Mouse (Mus musculus): ENCODE data around the gene Eva1c. TPM values are rescaled to one million over a fixed set of nuclear protein-coding genes. Genes with fewer than 3 reads are reported as not detected.

Eva1c gene
- polyA plus RNA-seq, 1 experiment from 2014 or later, result 1.7 TPM

DNA sequence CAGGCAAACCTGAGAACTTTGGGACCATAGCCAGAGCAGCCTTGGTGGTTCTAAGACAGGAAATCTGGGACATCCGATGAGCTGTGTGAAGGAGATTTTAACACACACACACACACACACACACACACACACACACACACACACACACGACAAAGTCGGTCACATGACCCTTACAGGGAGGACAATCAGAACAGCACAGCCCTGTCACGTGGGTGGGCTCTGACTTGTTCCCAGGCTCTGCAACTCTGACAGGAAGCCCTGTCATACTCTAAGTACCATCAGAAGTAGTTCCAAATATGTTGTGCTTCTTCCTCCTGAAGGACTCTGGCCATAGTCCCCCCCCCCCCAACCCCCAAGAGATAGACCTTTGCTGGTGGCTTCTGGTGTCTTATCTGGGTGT lies 74.8 kb downstream of the Eva1c start:
- Histone ChIP-seq H3K9ac (no peak overlapping the region), H3K9me3 (no peaks in the 10 kb centered on the region), H3K27ac (no peak overlapping the region), H3K27me3 (replicated peaks) (0 out of 2 replicates have a peak, but pooled peaks cover 5% of the 10 kb centered on the region), H3K4me2 (no peak overlapping the region), H3K36me3 (no peaks in the 10 kb centered on the region), H3K4me3 (replicated peaks) (no peak overlapping the region), H3K4me1 (no peaks in the 10 kb centered on the region)
- WGBS, result 76% methylated on average over 3 of the region's 4 CpGs
- no peak for ATAC-seq (ENCODE audit: insufficient read depth, low FRiP score, low read depth)

DNA sequence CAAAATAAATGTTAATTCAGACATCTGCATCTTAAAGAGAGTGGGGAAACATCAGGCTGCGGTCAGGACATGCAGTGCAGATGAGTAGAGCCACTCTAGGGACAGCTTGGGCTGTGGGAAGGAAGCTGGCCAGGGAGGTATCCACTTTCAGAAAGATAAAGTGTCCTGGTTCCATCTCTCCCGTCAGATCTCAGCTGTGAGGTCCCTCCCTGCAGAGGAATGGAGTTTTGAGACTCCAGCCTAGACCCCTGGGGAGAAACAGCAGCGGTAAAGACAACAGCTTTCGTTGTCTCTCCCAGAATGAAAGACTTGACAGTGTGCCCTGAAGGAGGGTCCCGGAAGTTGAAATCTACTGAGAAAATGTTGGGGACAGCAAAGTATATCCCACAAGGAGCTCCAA lies 76.8 kb downstream of the Eva1c start:
- WGBS, result 41% methylated on average over 5 of the region's 5 CpGs
- ATAC-seq (ENCODE audit: insufficient read depth, low FRiP score, low read depth), result no peak
- no peak overlapping the region for H3K27ac ChIP-seq

DNA sequence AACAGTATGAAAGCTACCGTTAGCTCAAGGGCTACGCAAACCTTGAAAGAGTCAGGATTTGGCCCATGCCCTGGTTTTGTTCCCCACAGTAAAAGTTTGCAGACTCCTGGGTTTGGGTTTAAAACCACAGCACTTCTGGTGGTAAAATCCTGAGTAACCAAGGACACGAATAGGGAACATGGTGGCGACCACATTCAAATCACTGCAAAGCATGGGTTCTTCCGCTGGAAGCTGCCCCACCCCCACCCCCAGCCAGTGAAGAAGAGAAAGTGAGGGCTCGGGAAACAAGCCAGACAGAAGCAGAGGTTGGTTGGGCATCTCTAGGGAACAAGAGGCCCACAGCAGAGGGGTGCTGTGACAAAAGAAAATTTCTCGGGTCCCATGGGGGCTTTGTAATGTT lies 80.7 kb downstream of the Eva1c start:
- H3K4me3 ChIP-seq (replicated peaks), result no peak overlapping the region
- 0 out of 2 replicates have a peak, but pooled peaks cover 5% of the 10 kb centered on the region for H3K27me3 ChIP-seq (replicated peaks)
- H3K9me3 ChIP-seq, result no peaks in the 10 kb centered on the region
- no peaks in the 10 kb centered on the region for H3K36me3 ChIP-seq
- no peak for ATAC-seq (ENCODE audit: insufficient read depth, low FRiP score, low read depth)
- no peak overlapping the region for H3K4me2 ChIP-seq
- no peak overlapping the region for H3K9ac ChIP-seq
- WGBS, result 60% methylated on average over 7 of the region's 7 CpGs
- no peak overlapping the region for H3K27ac ChIP-seq
- no peaks in the 10 kb centered on the region for H3K4me1 ChIP-seq

More for the DNA sequence above, 76.8 kb downstream of the Eva1c start:
- H3K4me3 ChIP-seq (replicated peaks), result no peak overlapping the region
- 0 out of 2 replicates have a peak, but pooled peaks cover 5% of the 10 kb centered on the region for H3K27me3 ChIP-seq (replicated peaks)
- H3K9me3 ChIP-seq, result no peaks in the 10 kb centered on the region
- no peaks in the 10 kb centered on the region for H3K36me3 ChIP-seq
- no peak overlapping the region for H3K9ac ChIP-seq
- no peaks in the 10 kb centered on the region for H3K4me1 ChIP-seq
- H3K4me2 ChIP-seq, result no peak overlapping the region

DNA sequence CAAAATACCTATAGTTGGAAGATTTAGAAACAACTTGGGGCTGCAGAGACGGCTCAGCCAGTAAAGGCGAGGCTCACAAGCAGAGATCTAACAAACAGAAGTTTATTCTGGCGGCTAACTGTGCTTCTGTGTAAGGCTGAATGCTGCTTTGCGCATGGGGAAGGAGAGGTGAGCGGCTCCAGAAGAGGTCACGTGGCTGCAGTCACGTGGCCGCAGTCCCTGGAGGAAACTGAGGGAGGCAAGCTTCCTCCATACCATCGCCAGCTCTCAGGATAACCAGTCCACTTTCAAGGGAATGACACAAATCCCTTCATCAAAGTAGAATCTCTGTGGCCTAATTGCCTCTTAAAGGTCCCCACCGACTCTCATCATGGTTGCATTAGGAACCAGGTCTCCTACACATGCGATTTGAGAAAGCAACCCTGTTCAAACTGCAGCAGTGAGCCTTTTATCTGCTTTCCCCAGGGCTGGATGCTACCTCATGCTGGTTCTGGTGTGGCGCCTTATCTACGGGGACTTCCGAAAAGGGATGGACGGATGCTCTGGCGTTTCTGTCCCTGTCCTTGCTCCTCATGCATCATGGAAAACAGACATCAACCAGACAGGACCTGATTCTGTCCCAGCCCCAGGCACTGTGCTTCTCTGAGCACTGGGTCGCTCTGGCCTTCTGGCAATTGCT lies 84.5 kb downstream of the Eva1c start:
- no peak overlapping the region for H3K27ac ChIP-seq
- H3K27me3 ChIP-seq (replicated peaks), result no peaks in the 10 kb centered on the region
- no peaks in the 10 kb centered on the region for H3K4me1 ChIP-seq
- H3K4me2 ChIP-seq, result no peak overlapping the region
- no peak overlapping the region for H3K4me3 ChIP-seq (replicated peaks)
- H3K36me3 ChIP-seq, result no peaks in the 10 kb centered on the region
- ATAC-seq (ENCODE audit: insufficient read depth, low FRiP score, low read depth), result no peak
- WGBS, result 78% methylated on average over 17 of the region's 17 CpGs
- H3K9me3 ChIP-seq, result no peaks in the 10 kb centered on the region
- no peak overlapping the region for H3K9ac ChIP-seq

DNA sequence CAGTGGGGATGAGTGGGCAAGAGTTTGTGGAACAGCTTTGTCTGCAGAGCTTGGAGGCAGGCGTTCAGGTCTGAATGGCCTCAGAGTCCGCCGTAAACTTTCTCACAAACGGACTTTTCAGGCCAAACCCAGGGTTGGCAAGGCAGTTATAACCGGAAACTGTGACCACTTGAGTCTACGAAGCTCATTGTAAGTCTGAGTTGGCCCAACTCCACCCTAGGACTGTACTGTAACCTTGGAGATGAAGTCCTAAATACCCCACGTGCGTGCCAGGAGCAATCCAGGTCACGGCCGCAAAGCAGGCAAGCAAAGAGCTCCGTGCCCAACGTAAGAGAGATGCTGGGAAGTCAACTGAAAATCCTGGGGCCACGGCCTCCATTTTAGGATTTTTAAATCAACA lies 85.2 kb downstream of the Eva1c start:
- Histone ChIP-seq H3K4me2 (no peak overlapping the region), H3K4me1 (no peaks in the 10 kb centered on the region), H3K9me3 (no peaks in the 10 kb centered on the region), H3K36me3 (no peaks in the 10 kb centered on the region), H3K27me3 (replicated peaks) (no peaks in the 10 kb centered on the region), H3K4me3 (replicated peaks) (no peak overlapping the region), H3K9ac (no peak overlapping the region), H3K27ac (no peak overlapping the region)
- WGBS, result 91% methylated on average over 13 of the region's 13 CpGs
- ATAC-seq (ENCODE audit: insufficient read depth, low FRiP score, low read depth), result no peak

DNA sequence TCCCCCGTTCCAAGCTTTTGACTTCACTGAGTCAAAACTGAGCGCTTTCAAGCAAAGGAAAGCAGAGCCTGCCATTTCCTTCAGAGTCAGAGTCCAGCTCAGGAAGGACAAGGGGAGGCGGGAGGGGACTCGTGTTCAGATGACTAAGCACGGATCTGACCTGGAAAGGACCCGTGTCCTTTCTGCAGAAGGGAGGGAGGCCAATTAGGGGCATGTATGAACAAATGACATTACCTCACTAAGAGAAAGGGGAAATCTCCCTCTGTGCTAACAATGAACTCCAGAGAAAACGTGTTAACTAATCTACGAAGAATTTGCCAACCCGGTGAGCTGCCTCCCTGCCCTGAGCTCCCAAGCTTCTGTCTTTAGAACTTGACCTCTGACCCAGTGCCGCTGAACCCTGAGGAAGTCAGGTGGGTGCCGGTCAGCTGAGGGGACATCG lies 89.5 kb downstream of the Eva1c start:
- H3K27ac ChIP-seq, result no peak overlapping the region
- peak; percentile 63; the same call in 1 of the 2 replicates for ATAC-seq (ENCODE audit: insufficient read depth, low FRiP score, low read depth)
- peak overlapping the region; percentile 28; the same call in 1 of the 2 replicates for H3K4me2 ChIP-seq

DNA sequence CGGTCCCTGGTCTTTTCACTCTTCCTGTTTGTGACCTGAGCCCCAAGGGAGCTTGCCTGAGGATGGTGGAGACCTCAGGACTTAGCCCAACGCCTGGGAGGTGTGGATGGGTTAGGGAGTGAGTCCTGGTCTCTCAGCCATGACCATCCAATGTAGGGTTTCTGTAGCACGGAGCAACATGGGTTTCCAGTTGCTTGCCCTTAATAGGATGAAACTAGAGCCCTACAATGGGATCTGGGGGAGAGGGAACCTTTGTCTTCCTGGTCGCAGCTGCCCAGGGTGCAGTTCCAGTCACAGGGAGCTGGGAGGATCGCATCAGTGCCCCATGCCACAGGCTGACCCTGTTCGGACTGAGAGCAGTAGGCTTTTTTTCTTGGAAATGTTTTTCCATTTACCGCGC lies 90.6 kb downstream of the Eva1c start:
- no peaks in the 10 kb centered on the region for H3K27me3 ChIP-seq (replicated peaks)
- H3K36me3 ChIP-seq, result no peaks in the 10 kb centered on the region
- WGBS, result 77% methylated on average over 8 of the region's 8 CpGs
- H3K4me1 ChIP-seq, result no peaks in the 10 kb centered on the region
- no peaks in the 10 kb centered on the region for H3K9me3 ChIP-seq
- H3K27ac ChIP-seq, result no peak overlapping the region
- no peak overlapping the region for H3K9ac ChIP-seq
- ATAC-seq (ENCODE audit: insufficient read depth, low FRiP score, low read depth), result no peak
- H3K4me3 ChIP-seq (replicated peaks), result no peak overlapping the region
- H3K4me2 ChIP-seq, result no peak overlapping the region

More for the DNA sequence above, 89.5 kb downstream of the Eva1c start:
- no peaks in the 10 kb centered on the region for H3K9me3 ChIP-seq
- no peaks in the 10 kb centered on the region for H3K36me3 ChIP-seq
- no peak overlapping the region for H3K9ac ChIP-seq
- H3K4me3 ChIP-seq (replicated peaks), result no peak overlapping the region
- H3K27me3 ChIP-seq (replicated peaks), result no peaks in the 10 kb centered on the region
- 29% methylated on average over 12 of the region's 12 CpGs for WGBS
- no peaks in the 10 kb centered on the region for H3K4me1 ChIP-seq

DNA sequence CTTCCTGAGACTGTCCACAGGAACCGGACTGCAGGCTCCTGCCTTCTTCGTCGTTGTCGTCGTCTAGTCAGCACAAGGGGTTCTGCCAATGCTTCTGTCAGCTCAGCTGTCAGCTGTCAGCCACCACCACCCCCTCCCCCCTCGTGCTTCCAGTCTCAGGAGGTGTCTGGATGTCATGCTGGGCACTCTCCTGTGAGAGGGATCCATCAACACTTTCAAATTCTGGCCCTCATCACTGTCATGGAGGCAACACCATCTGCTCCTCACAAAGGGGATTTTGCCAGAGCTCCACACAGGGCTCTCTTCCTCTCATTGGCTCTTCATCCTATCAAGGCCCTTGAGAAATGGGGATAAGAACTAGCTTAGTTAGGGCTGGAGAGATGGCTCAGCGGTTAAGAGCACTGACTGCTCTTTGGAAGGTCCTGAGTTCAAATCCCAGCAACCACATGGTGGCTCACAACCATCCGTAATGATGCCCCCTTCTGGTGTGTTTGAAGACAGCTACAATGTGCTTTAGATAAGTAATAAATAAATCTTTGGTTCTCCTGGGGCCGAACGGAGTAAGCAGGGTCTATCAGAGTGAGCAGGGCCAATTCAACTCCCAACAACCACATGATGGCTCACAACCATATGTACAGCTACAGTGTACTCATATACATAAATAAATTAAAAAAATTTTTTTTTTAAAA lies 95.1 kb downstream of the Eva1c start:
- Histone ChIP-seq H3K36me3 (no peaks in the 10 kb centered on the region), H3K4me1 (no peaks in the 10 kb centered on the region), H3K4me3 (replicated peaks) (no peak overlapping the region), H3K27ac (no peak overlapping the region), H3K9ac (no peak overlapping the region), H3K9me3 (no peaks in the 10 kb centered on the region), H3K27me3 (replicated peaks) (no peaks in the 10 kb centered on the region), H3K4me2 (no peak overlapping the region)
- no peak for ATAC-seq (ENCODE audit: insufficient read depth, low FRiP score, low read depth)
- 38% methylated on average over 10 of the region's 10 CpGs for WGBS

DNA sequence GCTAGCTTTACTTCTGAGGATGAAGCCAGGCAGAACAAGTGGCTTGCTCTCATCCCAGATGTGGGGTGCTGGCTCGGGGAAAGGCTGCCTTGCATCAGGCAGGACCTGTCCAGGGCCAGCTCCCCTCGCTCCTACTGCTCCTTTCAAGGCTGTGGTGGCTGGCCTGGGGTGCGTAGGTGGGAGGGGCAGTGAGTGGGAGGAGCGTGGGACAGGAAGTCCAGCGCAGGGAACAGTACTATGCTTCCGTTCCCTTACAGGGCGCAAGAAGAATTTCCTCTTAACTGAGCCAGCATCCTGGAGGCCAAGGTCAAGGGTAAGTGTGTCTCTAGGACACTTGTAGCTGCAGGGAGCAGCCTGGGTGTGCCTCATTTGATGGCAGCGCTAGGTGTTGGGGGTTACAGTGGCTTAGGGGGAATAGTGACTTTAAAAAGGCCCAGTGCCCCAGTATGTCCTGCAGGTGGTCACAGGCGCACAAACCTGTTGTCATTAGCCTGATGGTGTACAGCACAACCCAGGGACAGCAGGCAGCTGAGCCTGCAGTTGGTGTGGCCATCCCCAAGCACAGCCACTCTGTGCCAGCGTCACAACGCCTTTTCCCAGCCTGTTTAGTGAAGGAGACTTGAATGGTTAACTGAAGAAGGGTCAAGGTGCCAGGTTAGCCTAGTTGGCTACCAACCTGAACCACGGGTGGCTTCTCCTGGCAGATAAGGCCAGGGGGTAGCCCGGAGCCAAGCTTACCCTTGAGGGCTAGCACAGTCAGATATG lies 98.3 kb downstream of the Eva1c start:
- H3K4me2 ChIP-seq, result no peak overlapping the region
- H3K36me3 ChIP-seq, result no peaks in the 10 kb centered on the region
- H3K9me3 ChIP-seq, result no peaks in the 10 kb centered on the region
- WGBS, result 87% methylated on average over 13 of the region's 13 CpGs
- no peak overlapping the region for H3K27ac ChIP-seq
- H3K9ac ChIP-seq, result no peak overlapping the region
- no peak for ATAC-seq (ENCODE audit: insufficient read depth, low FRiP score, low read depth)
- H3K27me3 ChIP-seq (replicated peaks), result no peaks in the 10 kb centered on the region
- no peak overlapping the region for H3K4me3 ChIP-seq (replicated peaks)
- H3K4me1 ChIP-seq, result no peaks in the 10 kb centered on the region

DNA sequence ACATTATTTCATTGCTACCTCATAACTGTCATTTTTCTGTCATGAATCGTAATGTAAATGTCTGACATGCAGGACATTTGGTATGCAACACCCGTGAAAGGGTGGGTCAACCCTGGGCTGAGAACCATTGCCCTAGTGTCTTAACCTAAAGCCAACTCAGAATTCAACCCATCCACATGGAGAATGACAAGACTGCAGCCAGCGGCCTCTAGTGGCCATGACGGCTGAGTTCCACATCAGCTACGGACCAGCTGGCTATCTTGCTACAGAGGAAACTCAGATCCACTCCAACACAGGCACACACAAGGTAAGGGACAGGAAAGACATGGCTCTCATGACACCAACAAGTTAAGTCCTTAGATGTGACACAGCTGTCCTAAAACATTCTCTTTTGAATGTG lies 98.9 kb downstream of the Eva1c start:
- Histone ChIP-seq H3K4me1 (no peaks in the 10 kb centered on the region), H3K9me3 (no peaks in the 10 kb centered on the region), H3K4me3 (replicated peaks) (no peak overlapping the region), H3K4me2 (no peak overlapping the region), H3K9ac (no peak overlapping the region), H3K27ac (no peak overlapping the region), H3K27me3 (replicated peaks) (no peaks in the 10 kb centered on the region), H3K36me3 (no peaks in the 10 kb centered on the region)
- ATAC-seq (ENCODE audit: insufficient read depth, low FRiP score, low read depth), result no peak
- 26% methylated on average over 5 of the region's 5 CpGs for WGBS

DNA sequence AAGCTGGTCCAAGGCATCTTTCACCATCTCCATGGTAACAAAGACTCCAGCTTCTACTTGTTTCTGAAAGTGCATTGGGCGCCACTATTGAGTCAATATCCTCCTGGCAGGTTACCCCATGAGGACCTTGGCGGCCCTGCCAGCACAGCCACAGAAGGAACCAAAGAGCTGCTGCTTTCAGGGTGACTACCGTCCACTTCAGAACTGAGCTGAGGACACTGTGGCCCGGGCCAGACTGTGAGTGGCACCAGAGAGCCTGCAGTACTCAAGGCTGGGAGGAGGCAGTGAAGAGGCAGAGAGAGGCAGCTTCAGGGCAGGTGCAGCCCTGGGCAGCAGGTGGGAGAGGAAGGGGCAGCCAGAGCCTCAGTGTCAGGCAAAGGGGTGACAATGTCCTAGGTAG lies 100.9 kb downstream of the Eva1c start:
- no peak for ATAC-seq (ENCODE audit: insufficient read depth, low FRiP score, low read depth)
- H3K9me3 ChIP-seq, result no peaks in the 10 kb centered on the region
- 92% methylated on average over 4 of the region's 4 CpGs for WGBS

More for the DNA sequence above, 100.9 kb downstream of the Eva1c start:
- Histone ChIP-seq H3K4me2 (no peak overlapping the region), H3K4me3 (replicated peaks) (no peak overlapping the region), H3K27ac (no peak overlapping the region), H3K27me3 (replicated peaks) (no peaks in the 10 kb centered on the region), H3K36me3 (no peaks in the 10 kb centered on the region), H3K4me1 (no peaks in the 10 kb centered on the region), H3K9ac (no peak overlapping the region)
